Mouse (Mus musculus) liver, adult 2 months (tissue): ENCODE results near the gene Dalrd3.

Experiments used
- CTCF ChIP-seq: fragments of 200-500 bp; IDR thresholded peaks from 2 replicates; pipeline ENCODE4 v1.5.1; 2011; ENCODE audit warnings: low read depth, low read length, control low read depth
- POLR2A ChIP-seq: fragments of 200-500 bp; IDR thresholded peaks from 2 replicates; pipeline ENCODE4 v1.6.1; 2011; ENCODE audit warnings: low read length, control low read depth; ENCODE audit not compliant: insufficient read depth; ENCODE audit errors: extremely low read depth

DNA sequence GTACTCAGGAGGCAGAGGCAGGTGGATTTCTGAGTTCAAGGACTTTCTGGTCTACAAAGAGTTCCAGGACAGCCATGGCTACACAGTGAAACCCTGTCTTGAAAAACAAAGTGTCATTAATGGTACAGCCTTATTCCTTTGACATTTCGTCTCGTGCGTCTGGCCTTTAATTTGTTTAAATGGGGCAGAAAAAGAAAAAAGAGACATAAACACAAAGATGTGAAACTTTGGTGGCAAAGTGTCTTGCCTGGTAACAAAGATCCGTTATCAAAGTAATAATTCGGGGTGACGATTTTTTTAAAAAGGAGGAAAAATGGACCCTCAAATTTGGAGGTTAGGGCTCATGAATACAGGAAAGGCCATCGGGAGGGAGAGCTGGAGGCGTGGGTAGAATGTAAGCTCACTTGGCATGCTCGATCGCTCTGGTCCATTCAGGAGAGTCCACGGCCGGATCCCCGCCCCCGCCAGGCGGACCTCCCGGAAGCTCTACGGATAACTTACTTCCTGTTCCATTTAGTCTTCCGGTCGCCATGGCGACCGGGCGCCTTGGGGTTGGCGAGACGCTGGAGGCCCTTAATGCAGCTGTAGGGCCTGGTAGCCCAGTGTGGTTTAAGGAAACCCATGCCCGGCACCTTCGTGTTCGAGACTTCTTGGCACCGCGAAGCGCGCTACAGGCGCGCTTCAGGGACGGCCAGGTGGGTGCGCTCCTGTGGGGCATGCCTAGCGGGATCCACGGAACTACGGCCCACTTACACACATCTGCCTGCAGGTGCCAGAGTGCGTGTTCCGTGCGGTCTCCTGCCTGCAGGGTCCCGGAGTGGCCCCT is at the start of gene Dalrd3:
- no peak for TF ChIP-seq CTCF
- 0 out of 2 replicates have a peak, but pooled peaks have one; percentile 37 for TF ChIP-seq POLR2A
